Mouse (Mus musculus) layer of hippocampus, adult 6 months (tissue): ENCODE measurements around the gene Hsd3b5. TPM values are rescaled to one million over a fixed set of nuclear protein-coding genes. Genes with fewer than 3 reads are reported as not detected.

ENCODE experiments used
- long read RNA-seq, 2 experiments: library from polyadenylated mRNA; unstranded; transcript quantifications; one replicate each; pipeline ENCODE4 v2.0.0; 2019 to 2020
- polyA plus RNA-seq: library from polyadenylated mRNA; unstranded; fragments of <200 nt; fragmentation: Nextera tagmentation; gene quantifications from 2 replicates; pipeline ENCODE4 v1.2.3, GENCODE M21; 2021

The Hsd3b5 gene
- polyA plus RNA-seq: not detected in 2 replicates
- long read RNA-seq, experiment 1: 0 reads
- long read RNA-seq, experiment 2: 0 reads

GRCm38 (mm10) chr3:98630152-98630551 lies at the start of gene Hsd3b5:
Hsd3b5 (minus strand) TSS chr3:98630252.

DNA sequence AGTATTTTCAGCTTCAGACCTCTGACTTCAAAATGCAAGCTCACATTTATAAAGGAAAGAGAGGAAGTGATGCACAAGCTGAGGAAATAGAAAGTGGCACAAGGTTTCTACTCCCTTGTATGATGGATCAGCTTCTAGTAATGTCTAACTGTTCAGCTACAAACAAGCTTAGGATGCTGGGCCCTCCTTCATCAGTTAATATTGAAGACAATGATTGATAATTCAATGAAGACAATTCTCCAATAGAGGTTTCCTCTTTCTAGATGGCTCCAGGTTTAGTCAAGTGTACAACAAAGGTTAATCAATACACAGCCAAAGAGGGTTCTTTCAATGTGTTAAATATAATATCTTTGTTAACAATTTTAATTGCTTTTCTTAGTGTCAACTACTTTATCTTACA lies 41.3 kb downstream of the Hsd3b5 start, which contains the start of gene Gm10681:
Gene Gm10681 (minus strand): TSS at position 101 of the 400 bp plus-strand sequence.

Other genes starting within 250 kb of the Hsd3b5 start
- gene Zfp697, start 247.8 kb downstream of the Hsd3b5 start, polyA plus RNA-seq: 7.5 and 8.6 TPM in 2 replicates
- gene Gm4450, start 173.1 kb downstream of the Hsd3b5 start, polyA plus RNA-seq: not detected in 2 replicates
- not detected in 2 replicates for gene Hsd3b4, start 119.7 kb downstream of the Hsd3b5 start, polyA plus RNA-seq
- gene Gm10681, start 41.4 kb downstream of the Hsd3b5 start, polyA plus RNA-seq: not detected in 2 replicates
- not detected in 2 replicates for gene Hsd3b2, start 94.3 kb upstream of the Hsd3b5 start, polyA plus RNA-seq
- not detected in 2 replicates for gene Hsd3b3, start 132.9 kb upstream of the Hsd3b5 start, polyA plus RNA-seq
- gene Hsd3b6, start 184.2 kb upstream of the Hsd3b5 start, polyA plus RNA-seq: not detected in 2 replicates
- gene Hsd3b1, start 229.5 kb upstream of the Hsd3b5 start, polyA plus RNA-seq: not detected in 2 replicates